Mouse (Mus musculus): Measurements from ENCODE around the gene Paip2b.
"Not testable (repeated sequence)": the region's sequence is repeated elsewhere in the genome, so short reads cannot be mapped to it uniquely, and the experiment has no call there.

The Paip2b gene

GRCm38 (mm10) chr6:83831606-83832123 lies at the start of gene Paip2b:
TSS of gene Paip2b (minus strand) at chr6:83831741.
- peak; percentile 99 for DNase-seq

GRCm38 (mm10) chr6:83879815-83880214 lies 48.3 kb upstream of the Paip2b start:
- peak in 1 of 2 experiments; percentile 84 for DNase-seq

- DNase-seq = peak; percentile 52 to 71
These were observed 36.4 kb upstream of the Paip2b start for GRCm38 (mm10) chr6:83867598-83868585.

GRCm38 (mm10) chr6:83866954-83867597 lies 35.5 kb upstream of the Paip2b start, which contains the start of gene Zfp638:
TSS of gene Zfp638 (plus strand) at chr6:83867109.
- DNase-seq = peak; percentile 94 to 95

GRCm38 (mm10) chr6:83866423-83866822 lies 34.9 kb upstream of the Paip2b start:
- DNase-seq = no peak

- no peak for DNase-seq
These were observed 32.0 kb upstream of the Paip2b start for GRCm38 (mm10) chr6:83863538-83863937.

- DNase-seq = no peak
These were observed 28.5 kb upstream of the Paip2b start for GRCm38 (mm10) chr6:83860033-83860432.

GRCm38 (mm10) chr6:83857476-83857875 lies 25.9 kb upstream of the Paip2b start:
- no peak for DNase-seq

GRCm38 (mm10) chr6:83849446-83849845 lies 17.9 kb upstream of the Paip2b start:
- DNase-seq = no peak

GRCm38 (mm10) chr6:83846141-83846540 lies 14.6 kb upstream of the Paip2b start:
- DNase-seq = no peak

- DNase-seq = no peak
These were observed 13.4 kb upstream of the Paip2b start for GRCm38 (mm10) chr6:83844913-83845312.

GRCm38 (mm10) chr6:83840086-83840485 lies 8.5 kb upstream of the Paip2b start:
- no peak for DNase-seq

- no peak for DNase-seq
These were observed 6.5 kb upstream of the Paip2b start for GRCm38 (mm10) chr6:83838046-83838445.

- DNase-seq = no peak
These were observed 5.3 kb upstream of the Paip2b start for GRCm38 (mm10) chr6:83836826-83837225.

GRCm38 (mm10) chr6:83832393-83832792 lies 852 bp upstream of the Paip2b start:
- not testable (repeated sequence) for DNase-seq

- DNase-seq = no peak
These were observed 468 bp downstream of the Paip2b start for GRCm38 (mm10) chr6:83830941-83831605.

- no peak for DNase-seq
These were observed 9.7 kb downstream of the Paip2b start for GRCm38 (mm10) chr6:83821856-83822255.

- no peak for DNase-seq
These were observed 10.6 kb downstream of the Paip2b start for GRCm38 (mm10) chr6:83820727-83821515.

GRCm38 (mm10) chr6:83818996-83819395 lies 12.5 kb downstream of the Paip2b start:
- DNase-seq = no peak

GRCm38 (mm10) chr6:83815801-83816200 lies 15.7 kb downstream of the Paip2b start:
- no peak for DNase-seq

GRCm38 (mm10) chr6:83802846-83803245 lies 28.7 kb downstream of the Paip2b start:
- DNase-seq = no peak

GRCm38 (mm10) chr6:83802033-83802432 lies 29.5 kb downstream of the Paip2b start:
- DNase-seq = no peak

Measured in kidney, postnatal 25 days (tissue).